Mouse (Mus musculus): ENCODE data around the gene Gpr27. TPM values are rescaled to one million over a fixed set of nuclear protein-coding genes. Genes with fewer than 3 reads are reported as not detected.

Gene Gpr27
- polyA plus RNA-seq, 2 experiments: 0.03 to 0.05 TPM

DNA sequence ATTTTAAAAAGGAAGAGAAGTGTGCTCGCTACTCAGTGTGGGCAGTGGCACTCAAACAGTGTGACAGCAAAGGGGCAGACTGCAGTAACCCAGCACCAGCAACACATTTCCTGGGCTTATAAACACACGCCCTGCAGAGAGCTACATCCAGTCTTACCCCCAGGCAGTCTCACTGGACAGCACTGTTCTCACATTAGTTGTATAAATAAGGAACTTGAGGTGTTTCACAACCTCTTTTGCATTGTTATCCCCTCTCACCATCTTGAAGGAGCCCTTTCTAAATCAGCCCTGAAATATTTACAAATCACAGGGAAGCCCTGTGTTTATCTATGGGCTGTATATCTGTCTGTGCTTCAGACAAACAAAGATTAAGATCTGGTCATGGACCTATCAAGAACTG lies 43.2 kb upstream of the Gpr27 start:
- ATAC-seq (ENCODE audit: insufficient read depth) (no peak), DNase-seq (ENCODE audit: low read depth in 3 of 3, low spot score in 3 of 3) (no peak)
- no peak overlapping the region for H3K4me3 ChIP-seq (ENCODE audit: insufficient read depth in 1 of 2, low read depth in 2 of 2, low read length in 2 of 2)
- no peak overlapping the region for H3K9ac ChIP-seq (replicated peaks)
- H3K27me3 ChIP-seq (ENCODE audit: control insufficient read depth, insufficient read depth, low read length): no peaks in the 10 kb centered on the region
- no peak for TF ChIP-seq CTCF (IDR thresholded peaks at IDR 0.05; ENCODE audit: low read depth)
- no peak for TF ChIP-seq EP300 (IDR thresholded peaks at IDR 0.05; ENCODE audit: low read depth)
- H3K4me1 ChIP-seq (replicated peaks; ENCODE audit: control insufficient read depth in 2 of 2, insufficient read depth in 2 of 2, low read length in 1 of 2): no peaks in the 10 kb centered on the region
- H3K27ac ChIP-seq: no peak overlapping the region
- H3K9me3 ChIP-seq (ENCODE audit: control insufficient read depth, low read length): no peaks in the 10 kb centered on the region
- no peak overlapping the region for H3K4me2 ChIP-seq (ENCODE audit: low read depth)
- no peaks in the 10 kb centered on the region for H3K36me3 ChIP-seq (replicated peaks; ENCODE audit: control insufficient read depth, insufficient read depth, low read depth)
- 25% methylated on average over 2 of the region's 2 CpGs for WGBS (ENCODE audit: insufficient replicate concordance)

DNA sequence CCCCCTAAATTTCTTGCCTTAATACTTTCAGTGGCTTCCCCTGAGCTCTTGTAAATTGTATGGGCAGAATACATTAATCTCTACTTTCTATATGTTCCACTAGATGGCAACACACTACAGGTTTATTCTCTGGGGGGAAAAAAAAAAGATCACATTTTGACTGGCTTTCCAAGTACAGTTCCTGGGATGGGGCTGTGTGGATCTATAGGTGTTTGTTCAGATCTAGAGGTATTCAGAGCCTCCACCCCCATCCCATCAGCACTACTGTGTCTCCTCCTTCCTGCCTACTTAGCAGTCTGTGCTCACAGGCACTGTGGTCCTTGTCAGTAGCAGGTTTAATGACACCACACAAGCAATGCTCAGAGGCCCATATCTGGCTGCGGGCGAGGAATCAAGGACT lies 40.1 kb upstream of the Gpr27 start:
- H3K4me1 ChIP-seq (replicated peaks; ENCODE audit: control insufficient read depth in 2 of 2, insufficient read depth in 2 of 2, low read length in 1 of 2): no peaks in the 10 kb centered on the region

DNA sequence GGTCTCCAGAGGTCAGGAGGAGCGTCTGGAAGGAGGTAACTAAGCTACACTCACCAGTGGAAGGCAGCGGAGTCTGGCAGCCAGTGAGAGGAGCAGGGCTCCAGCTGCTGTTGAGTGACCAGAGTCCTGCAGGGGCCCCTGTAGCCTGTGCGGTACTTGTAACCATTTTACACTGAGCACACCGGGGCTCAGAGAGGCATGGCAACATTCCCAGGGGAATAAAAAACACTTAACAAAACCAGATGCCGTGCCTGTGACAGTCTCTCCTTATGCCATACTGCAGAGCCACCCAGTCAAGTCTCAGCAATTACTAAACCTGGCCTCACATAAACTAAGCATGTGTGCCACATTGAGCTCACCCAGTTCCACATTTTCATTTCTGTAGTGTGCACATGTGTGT lies 38.1 kb upstream of the Gpr27 start:
- Histone ChIP-seq H3K27me3 (ENCODE audit: control insufficient read depth, insufficient read depth, low read length) (no peaks in the 10 kb centered on the region), H3K9me3 (ENCODE audit: control insufficient read depth, low read length) (no peaks in the 10 kb centered on the region), H3K36me3 (replicated peaks; ENCODE audit: control insufficient read depth, insufficient read depth, low read depth) (no peaks in the 10 kb centered on the region), H3K4me2 (ENCODE audit: low read depth) (no peak overlapping the region), H3K27ac (no peak overlapping the region), H3K4me3 (ENCODE audit: insufficient read depth in 1 of 2, low read depth in 2 of 2, low read length in 2 of 2) (no peak overlapping the region), H3K4me1 (replicated peaks; ENCODE audit: control insufficient read depth in 2 of 2, insufficient read depth in 2 of 2, low read length in 1 of 2) (no peaks in the 10 kb centered on the region), H3K9ac (replicated peaks) (no peak overlapping the region)
- no peak for TF ChIP-seq EP300 (IDR thresholded peaks at IDR 0.05; ENCODE audit: low read depth)
- DNase-seq (ENCODE audit: low read depth in 3 of 3, low spot score in 3 of 3) (no peak), ATAC-seq (ENCODE audit: insufficient read depth) (no peak)
- WGBS (ENCODE audit: insufficient replicate concordance): 67% methylated on average over 5 of the region's 5 CpGs

More for the DNA sequence above, 40.1 kb upstream of the Gpr27 start:
- ATAC-seq (ENCODE audit: insufficient read depth) (no peak), DNase-seq (ENCODE audit: low read depth in 3 of 3, low spot score in 3 of 3) (no peak)
- no peak overlapping the region for H3K4me3 ChIP-seq (ENCODE audit: insufficient read depth in 1 of 2, low read depth in 2 of 2, low read length in 2 of 2)
- H3K9me3 ChIP-seq (ENCODE audit: control insufficient read depth, low read length): no peaks in the 10 kb centered on the region
- no peak overlapping the region for H3K9ac ChIP-seq (replicated peaks)
- 61% methylated on average over 2 of the region's 2 CpGs for WGBS (ENCODE audit: insufficient replicate concordance)
- no peaks in the 10 kb centered on the region for H3K27me3 ChIP-seq (ENCODE audit: control insufficient read depth, insufficient read depth, low read length)
- H3K27ac ChIP-seq: no peak overlapping the region
- H3K36me3 ChIP-seq (replicated peaks; ENCODE audit: control insufficient read depth, insufficient read depth, low read depth): no peaks in the 10 kb centered on the region
- TF ChIP-seq CTCF (IDR thresholded peaks at IDR 0.05; ENCODE audit: low read depth) (no peak), EP300 (IDR thresholded peaks at IDR 0.05; ENCODE audit: low read depth) (no peak)
- no peak overlapping the region for H3K4me2 ChIP-seq (ENCODE audit: low read depth)

DNA sequence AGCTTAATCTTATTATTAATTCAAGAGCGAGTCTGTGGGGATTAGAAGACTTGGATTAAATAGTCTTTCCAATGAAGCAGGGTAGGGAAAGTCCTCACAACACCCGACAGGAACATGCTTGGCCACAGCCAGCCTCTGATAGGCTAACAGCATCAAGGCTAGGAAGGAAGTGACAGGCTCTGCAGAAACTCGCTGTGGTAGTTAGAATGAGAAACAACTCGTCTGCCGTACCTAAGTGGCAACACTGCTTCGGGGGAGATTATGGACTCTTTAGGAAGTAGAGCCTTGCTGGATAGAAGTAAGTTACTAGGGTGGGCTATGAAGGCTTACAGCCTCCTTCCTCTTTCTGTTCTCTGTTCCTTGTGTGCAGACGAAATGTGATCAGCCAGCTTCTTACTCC lies 37.0 kb upstream of the Gpr27 start:
- Histone ChIP-seq H3K4me3 (ENCODE audit: insufficient read depth in 1 of 2, low read depth in 2 of 2, low read length in 2 of 2) (no peak overlapping the region), H3K4me2 (ENCODE audit: low read depth) (peak overlapping the region; percentile 26), H3K4me1 (replicated peaks; ENCODE audit: control insufficient read depth in 2 of 2, insufficient read depth in 2 of 2, low read length in 1 of 2) (no peaks in the 10 kb centered on the region), H3K27me3 (ENCODE audit: control insufficient read depth, insufficient read depth, low read length) (no peaks in the 10 kb centered on the region), H3K9me3 (ENCODE audit: control insufficient read depth, low read length) (no peaks in the 10 kb centered on the region), H3K27ac (no peak overlapping the region), H3K36me3 (replicated peaks; ENCODE audit: control insufficient read depth, insufficient read depth, low read depth) (no peaks in the 10 kb centered on the region), H3K9ac (replicated peaks) (no peak overlapping the region)
- no peak for ATAC-seq (ENCODE audit: insufficient read depth)
- WGBS (ENCODE audit: insufficient replicate concordance): 17% methylated on average over 7 of the region's 7 CpGs
- no peak for DNase-seq (ENCODE audit: low read depth in 3 of 3, low spot score in 3 of 3)
- TF ChIP-seq CTCF (IDR thresholded peaks at IDR 0.05; ENCODE audit: low read depth) (no peak), EP300 (IDR thresholded peaks at IDR 0.05; ENCODE audit: low read depth) (no peak)

DNA sequence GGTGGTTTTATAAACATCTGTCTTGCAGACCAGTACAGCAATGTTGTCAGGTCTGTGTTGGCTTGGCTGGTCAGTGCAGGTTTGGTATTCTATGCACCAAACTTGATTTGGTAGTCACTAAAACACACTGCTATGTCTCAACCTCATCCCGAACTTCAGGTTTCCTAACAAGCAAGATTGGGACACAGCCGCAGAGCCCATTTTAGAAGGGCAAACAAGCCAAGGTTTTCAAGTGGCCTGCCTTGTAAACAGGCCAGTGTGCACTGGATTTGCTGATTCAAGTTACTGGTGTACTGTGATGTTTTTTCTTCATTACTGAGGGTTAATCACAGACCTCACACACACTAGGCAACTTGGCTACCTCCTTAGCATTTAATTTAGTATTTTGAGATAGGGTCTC lies 36.4 kb upstream of the Gpr27 start:
- Histone ChIP-seq H3K9ac (replicated peaks) (no peak overlapping the region), H3K9me3 (ENCODE audit: control insufficient read depth, low read length) (no peaks in the 10 kb centered on the region), H3K27ac (no peak overlapping the region), H3K4me2 (ENCODE audit: low read depth) (no peak overlapping the region), H3K27me3 (ENCODE audit: control insufficient read depth, insufficient read depth, low read length) (no peaks in the 10 kb centered on the region), H3K4me3 (ENCODE audit: insufficient read depth in 1 of 2, low read depth in 2 of 2, low read length in 2 of 2) (no peak overlapping the region), H3K36me3 (replicated peaks; ENCODE audit: control insufficient read depth, insufficient read depth, low read depth) (no peaks in the 10 kb centered on the region), H3K4me1 (replicated peaks; ENCODE audit: control insufficient read depth in 2 of 2, insufficient read depth in 2 of 2, low read length in 1 of 2) (no peaks in the 10 kb centered on the region)
- ATAC-seq (ENCODE audit: insufficient read depth) (no peak), DNase-seq (ENCODE audit: low read depth in 3 of 3, low spot score in 3 of 3) (no peak)
- TF ChIP-seq CTCF (IDR thresholded peaks at IDR 0.05; ENCODE audit: low read depth) (no peak), EP300 (IDR thresholded peaks at IDR 0.05; ENCODE audit: low read depth) (no peak)
- WGBS (ENCODE audit: insufficient replicate concordance): 54% methylated on average over 2 of the region's 2 CpGs
